Mouse (Mus musculus): ENCODE results near the gene Mfsd2a. TPM values are rescaled to one million over a fixed set of nuclear protein-coding genes. Genes with fewer than 3 reads are reported as not detected.

The Mfsd2a gene
- total RNA-seq, 1 experiment from 2014 or later = not detected

DNA sequence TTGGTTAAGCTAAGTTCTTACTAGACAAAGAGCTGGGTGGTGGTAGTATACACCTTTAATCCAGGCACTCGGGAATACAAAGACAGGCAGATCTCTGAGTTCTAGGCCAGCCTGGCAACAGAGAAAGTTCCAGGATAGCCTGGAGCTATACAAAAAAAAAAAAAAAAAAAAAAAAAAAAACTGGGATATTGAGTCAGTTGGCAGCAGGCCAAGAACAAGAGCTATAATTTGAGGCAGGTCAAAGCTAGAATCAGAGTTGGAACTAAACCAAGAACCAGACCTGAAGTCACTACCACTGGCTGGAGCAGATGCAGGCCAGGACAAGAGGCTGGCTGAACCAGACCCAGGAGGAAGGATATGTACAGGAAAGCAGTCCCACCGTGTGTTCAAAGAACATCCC is 19.7 kb upstream of the Mfsd2a start:
- ATAC-seq (replicated peaks; ENCODE audit: low read depth, poor library complexity, severe bottlenecking) = no peak

DNA sequence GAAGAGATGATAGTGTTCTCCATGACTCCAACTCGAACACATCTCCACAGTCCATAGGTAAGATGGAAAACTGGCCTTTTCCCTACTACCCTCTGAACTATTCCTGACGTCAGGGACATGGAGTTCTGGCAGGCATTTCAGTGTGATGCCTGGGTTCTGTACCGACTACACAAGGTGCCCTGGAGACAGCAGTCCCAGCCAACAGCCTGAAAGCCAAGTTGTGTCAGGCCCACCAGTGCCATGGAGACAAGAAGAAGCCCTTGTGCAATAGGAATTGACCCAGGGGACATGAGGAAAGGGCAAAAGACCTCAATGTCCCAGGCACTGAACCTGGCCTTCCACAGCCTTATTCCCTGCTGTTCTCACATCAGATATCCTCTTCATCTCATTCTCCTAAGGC is 18.8 kb upstream of the Mfsd2a start:
- ATAC-seq (replicated peaks; ENCODE audit: low read depth, poor library complexity, severe bottlenecking) = no peak

DNA sequence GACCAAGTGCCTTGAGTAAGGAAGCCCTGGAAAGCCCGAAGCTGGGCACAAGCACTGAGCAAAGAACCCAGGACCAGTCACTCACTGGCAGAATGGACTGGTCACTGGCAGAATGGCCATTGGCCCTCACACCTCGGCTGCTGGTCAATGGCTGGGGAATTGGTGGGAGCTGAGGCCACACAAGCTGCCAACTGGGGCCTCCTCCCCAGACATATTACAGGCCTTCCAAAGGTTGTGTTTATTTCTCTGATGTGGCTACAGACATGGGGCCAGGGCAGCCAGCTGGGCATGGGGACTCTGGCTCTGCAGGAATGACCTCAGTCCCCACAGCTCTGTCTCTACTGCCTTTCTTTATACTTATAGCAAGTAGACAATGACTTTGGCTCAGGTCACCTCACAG is 17.9 kb upstream of the Mfsd2a start:
- no peak for ATAC-seq (replicated peaks; ENCODE audit: low read depth, poor library complexity, severe bottlenecking)

DNA sequence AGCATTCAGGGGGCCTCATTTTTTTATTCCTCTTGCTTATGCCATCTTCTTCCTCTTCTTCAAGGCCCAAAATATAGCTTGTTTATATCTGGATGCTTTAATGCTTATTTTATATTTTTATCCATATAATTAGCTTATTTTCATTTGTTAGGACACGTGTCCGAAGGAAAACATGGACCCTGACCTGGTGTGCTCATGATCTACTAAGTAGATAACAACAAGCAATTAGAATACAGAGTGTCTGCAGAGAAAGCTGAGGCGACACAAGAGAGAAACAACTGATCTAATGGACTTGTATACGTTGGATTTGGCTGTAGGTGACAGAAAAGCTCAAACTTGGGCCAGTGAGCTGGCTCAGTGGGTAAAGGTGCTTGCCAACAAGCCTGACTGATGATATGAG is 15.9 kb upstream of the Mfsd2a start:
- ATAC-seq (replicated peaks; ENCODE audit: low read depth, poor library complexity, severe bottlenecking) = no peak

DNA sequence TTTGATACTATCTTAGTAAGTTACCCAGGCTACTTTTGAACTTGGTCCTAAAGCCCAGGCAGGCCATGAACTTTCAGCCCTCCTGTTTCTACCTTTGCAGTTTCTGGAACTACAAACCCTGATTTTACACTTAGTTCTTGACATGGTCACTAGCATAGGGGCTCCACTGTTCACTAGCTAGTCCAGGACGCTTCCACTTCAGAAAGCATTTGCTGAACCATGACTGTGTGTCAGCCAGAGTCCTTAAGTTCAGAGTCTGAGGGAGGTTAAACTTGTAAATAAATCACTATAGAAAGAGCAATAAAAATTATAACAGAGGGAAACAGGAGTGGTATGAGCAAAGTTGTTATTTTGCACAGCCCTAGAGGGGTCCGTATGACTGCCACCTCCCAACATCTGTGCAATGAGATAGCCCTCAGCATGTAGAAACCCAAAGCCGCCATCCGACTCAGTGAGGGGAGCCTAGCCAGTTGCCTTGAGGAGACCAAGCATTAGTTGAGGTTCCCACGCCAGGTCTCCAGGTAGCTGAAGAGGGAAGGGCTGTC is 14.1 kb upstream of the Mfsd2a start:
- ATAC-seq (replicated peaks; ENCODE audit: low read depth, poor library complexity, severe bottlenecking) = no peak

DNA sequence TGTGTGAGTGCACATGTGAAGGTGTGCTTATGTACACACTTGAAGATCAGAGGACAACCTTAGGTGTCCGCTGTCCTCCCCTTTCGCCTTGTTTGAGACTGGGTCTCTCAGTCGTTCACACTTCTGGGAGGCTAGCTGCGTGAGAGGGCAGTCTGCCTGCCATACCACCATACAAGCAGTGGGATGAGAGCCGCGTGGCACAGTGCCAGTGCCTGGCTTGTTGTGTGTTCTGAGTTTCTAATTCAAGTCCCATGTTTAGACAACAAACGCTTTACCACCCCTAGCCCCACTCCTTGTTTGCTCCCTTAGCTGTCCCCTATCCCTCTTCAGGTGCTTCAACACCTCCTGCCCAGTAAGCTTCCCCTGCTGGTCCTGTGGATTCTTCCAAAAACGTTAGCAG is 11.1 kb upstream of the Mfsd2a start:
- ATAC-seq (replicated peaks; ENCODE audit: low read depth, poor library complexity, severe bottlenecking) = no peak

DNA sequence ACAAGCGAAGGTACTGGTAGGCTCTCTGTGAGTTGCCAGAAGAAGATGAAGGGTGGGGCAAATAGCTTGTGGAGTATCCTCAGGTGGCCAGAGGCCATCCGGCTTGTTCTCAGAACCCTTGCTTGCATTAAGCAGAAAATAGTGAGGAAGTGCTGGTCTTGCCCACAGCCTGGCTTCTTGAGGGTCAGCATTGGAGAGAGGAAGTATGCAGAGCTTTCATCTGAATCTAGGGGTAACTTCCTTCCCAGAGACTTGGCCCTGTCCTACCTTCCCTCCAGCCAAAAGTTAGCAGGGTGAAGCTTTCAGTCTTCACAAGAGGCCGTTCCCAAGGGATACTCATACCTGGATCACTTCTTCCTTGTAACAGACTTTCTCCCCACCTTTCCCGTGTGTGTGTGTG is 10.7 kb upstream of the Mfsd2a start:
- peak; percentile 65 for ATAC-seq (replicated peaks; ENCODE audit: low read depth, poor library complexity, severe bottlenecking)

DNA sequence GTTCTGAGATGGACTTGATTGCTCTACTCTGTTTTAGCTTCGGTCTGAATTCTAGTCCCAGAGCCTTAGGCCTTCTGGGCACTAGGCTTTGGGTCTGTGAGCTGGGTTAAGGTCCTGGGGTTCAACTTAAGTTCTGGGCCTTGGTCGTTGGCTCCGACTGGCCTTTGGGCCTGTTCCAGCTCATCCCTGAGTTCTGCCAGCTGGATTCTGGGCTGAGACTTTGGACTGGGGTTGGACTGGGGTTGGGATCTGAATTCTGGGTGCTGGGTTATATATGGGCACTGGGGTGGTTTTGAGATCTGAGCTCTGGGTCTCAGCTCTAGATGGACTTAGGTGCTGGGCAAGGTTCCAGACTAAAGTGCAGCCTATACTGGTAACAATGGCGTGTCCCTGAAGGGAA is 10.2 kb upstream of the Mfsd2a start:
- ATAC-seq (replicated peaks; ENCODE audit: low read depth, poor library complexity, severe bottlenecking) = no peak

DNA sequence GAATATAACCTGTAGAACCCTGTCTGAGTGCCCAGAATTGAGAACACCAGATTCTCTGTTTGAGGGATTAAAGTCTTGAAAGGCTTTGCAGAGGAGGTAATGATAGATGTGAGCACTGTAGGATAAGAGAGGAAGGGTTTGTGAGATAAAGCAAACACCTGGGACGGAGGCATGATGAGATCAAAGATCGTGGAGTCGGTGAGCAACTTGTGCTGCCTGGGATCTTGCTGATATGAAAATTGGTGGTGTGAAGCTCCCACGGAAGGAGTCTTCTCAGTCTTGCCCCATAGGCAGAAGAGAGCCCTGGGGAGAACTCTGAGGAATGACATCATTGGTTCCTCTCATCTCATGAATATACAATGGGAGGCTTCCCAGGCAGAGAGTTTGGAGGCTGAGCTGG is 7.1 kb upstream of the Mfsd2a start:
- ATAC-seq (replicated peaks; ENCODE audit: low read depth, poor library complexity, severe bottlenecking) = no peak

DNA sequence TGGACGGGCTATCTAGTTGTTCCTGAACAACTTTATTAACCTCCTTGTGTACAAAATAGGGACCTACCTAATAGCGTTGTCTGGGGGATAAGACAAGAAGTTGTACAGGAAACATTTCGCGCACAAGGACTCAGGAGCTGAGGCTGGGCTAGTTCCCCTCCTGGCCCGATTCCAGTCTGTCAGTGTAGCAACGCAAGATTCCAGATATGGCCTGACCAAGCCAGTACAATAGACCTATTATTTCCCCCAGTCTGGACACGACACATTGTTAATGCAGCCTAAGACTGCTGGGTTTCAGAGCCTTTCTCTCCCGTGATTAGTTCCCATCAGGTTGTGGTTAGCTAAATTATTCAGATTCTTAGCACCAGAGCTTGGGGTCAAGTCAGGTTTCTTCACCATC is 1.8 kb upstream of the Mfsd2a start:
- ATAC-seq (replicated peaks; ENCODE audit: low read depth, poor library complexity, severe bottlenecking) = peak; percentile 26; the same call in 1 of the 2 replicates

DNA sequence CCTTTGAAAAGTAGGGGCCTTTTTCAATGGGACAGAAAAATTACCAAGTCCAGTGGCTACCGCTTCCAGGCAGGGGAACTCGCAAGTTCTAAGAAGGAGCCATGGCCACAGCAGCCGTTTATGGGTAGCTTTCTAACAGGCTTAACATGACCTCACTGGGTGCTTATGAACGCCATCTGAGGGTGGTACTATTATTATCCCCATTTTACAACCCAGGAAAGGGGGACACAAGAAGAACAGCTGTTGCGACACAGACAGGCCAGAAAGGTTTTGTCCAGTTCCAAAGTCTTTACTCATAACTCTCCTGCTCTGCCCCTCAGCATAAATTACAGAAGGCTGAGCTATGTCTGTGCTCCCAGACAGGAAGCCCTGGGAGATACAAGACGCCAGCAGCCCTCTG is 601 bp upstream of the Mfsd2a start:
- no peak for ATAC-seq (replicated peaks; ENCODE audit: low read depth, poor library complexity, severe bottlenecking)

DNA sequence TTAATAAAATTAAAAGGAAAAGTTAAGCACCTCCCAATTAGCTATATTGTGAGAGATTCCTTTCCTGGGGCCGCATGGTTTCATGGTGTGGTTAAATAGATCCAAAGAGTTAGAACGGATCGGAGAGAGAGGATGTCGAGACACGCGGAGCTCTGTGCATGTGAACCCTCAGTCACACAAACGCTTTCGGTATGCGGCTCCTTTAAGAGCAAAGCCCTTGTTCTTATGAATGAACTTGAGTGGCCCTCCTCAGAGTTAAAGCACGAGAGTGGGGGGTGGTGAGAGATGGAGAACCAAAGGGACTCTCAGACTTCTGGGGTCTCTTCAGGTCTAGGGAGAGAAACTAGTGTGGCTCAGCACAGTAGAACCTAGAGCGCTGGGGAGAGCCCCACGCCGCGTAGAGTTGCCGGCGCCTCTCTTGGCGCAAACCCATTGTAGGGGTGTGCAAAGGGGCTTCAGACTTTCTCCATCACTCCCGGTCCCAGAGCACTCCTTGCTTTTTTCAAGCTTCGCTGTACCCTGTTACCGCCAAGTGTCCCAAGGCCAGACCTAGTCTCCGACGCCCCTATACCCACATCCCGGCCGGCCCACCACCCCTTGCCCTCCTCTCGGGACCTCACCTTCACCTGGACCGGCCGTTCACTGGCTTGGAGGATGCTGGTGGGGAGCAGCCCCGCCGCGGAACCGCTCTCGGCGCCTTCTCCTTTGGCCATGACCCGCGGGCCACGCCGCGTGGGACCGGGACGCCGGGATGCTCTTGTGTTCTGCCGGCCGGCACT is 478 bp downstream of the Mfsd2a start:
- peak; percentile 28 for ATAC-seq (replicated peaks; ENCODE audit: low read depth, poor library complexity, severe bottlenecking)

DNA sequence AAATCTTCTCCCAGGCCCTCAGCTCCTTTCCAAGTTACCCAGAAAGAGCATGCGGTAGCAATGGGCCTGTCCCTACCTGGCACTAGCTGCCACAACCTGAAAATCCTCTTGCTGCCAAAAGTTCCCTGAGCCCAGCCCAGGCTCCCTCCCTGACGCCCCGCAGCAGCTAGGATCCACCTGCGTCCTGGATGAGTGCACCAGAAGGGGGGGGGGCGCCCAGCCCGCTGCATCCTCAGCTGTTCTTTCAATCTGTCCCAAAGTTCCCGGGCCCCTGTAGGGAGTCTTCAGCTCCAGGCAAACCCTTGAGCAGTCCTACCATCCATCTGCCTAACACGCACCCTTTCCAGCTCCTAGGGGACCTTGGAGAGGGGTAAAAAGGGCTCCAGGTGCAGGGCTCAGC is 1.2 kb downstream of the Mfsd2a start:
- ATAC-seq (replicated peaks; ENCODE audit: low read depth, poor library complexity, severe bottlenecking) = no peak

DNA sequence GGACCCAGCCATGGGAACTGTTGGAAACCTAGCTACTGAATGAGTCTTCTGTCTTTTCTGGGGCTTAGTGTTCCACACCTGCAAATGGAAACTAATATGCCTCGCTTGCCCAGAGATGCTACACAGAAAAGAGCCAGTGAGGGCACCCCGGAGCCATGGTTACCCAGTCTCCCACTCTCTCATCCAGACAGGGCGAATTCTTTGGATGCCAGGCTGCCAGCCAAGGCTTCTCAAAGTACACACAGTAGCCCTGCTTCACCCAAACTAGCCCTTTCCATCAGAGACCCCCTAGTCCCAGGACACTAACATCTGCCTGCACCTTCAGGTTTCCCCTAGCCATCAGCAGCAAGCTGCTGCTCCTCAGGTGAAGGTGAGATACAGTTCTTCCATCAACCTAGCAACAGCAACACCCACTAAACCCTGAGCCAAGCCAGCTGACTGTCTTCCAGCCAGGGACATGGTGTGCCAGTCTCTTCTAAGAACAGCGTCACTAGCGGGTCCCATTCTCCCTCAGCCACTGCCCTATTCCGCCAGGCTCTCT is 2.4 kb downstream of the Mfsd2a start:
- ATAC-seq (replicated peaks; ENCODE audit: low read depth, poor library complexity, severe bottlenecking) = no peak

DNA sequence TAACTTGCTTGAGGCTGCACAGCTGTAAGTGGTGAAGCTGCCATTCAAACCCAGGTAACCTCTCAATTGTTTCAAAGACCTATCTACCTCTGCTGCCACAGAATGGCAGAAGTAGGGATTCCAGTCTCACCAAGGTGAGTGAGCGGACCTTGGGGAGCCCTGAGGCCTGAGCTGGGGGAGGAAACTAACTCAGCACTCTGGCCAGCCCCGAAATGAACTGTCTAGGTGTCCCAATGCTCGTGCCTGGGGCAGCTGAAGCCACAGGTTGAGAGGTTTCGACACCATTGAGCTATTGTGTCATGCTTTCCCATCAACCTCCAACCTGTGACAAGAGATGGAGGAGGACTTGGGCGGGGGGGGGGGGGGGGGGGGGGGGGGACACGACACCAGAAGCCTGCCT is 4.7 kb downstream of the Mfsd2a start:
- ATAC-seq (replicated peaks; ENCODE audit: low read depth, poor library complexity, severe bottlenecking) = no peak

DNA sequence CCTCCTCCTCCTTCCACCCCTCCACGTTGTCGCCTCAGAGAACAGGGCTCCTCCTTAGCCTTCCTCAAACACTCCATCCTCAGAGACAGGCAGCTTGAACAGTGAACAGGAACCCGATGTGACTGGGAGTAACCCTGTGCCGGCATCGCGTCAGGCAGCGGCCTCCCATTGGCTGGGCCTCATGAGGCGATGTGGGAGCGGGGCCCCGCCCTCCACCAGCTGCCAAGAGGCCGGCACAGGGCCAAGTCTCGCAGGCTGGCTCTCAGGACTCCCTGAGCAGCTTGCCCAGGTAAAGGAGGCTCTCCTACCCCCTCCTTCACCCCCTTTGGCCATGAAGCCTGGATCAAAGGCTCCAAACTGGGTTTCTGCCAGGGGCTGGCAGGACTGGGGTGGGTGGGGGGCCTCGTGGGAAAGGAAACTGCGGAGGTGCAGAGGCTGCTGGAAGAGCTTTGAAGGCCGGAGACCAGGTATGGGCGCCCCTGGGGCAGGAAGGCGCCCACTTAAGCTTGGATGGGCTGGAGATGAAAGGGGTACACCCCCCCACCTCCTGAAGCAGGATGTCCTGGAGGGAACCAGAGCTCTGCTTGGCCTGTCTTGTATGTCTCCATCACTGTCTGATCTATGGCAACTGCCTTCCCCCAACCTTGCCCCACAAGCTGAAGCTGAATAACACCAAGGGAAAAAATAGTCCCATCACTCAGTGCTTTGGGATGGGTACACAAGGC is 5.4 kb downstream of the Mfsd2a start:
- ATAC-seq (replicated peaks; ENCODE audit: low read depth, poor library complexity, severe bottlenecking) = peak; percentile 96

DNA sequence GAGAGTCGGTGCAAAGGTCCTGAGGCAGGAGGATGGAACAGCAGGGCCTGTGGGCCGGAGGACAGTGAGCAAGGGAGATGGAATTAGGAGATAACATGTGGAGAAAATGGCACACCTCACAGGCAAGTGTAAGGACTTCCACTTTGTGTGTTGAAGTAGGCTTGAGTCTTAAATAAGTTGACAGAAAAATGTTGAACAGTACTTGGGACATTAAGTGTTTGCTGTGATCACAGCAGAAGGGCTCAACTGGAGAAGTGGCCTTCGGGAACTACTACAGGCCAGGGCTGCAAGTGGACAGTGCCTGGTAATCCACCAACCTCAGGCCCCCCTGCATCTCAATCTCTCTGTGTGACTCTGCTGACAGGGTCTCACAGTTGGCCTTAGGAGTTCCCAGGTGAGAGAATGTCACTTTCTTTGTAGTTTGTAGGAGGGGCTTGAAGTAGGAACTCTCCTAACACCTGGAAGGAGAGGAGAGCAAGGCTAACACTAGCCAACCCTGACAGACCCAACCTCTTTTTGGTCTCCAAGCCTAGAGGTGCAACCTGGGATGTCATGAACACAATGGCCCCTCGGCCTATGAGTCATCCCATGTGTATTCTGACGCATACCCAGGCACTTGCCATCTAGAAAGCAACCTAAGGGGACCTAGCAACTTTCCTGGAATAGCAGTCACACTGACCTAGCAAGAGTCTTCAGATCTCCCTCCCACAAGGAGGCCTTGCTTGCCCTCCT is 6.1 kb downstream of the Mfsd2a start:
- no peak for ATAC-seq (replicated peaks; ENCODE audit: low read depth, poor library complexity, severe bottlenecking)

DNA sequence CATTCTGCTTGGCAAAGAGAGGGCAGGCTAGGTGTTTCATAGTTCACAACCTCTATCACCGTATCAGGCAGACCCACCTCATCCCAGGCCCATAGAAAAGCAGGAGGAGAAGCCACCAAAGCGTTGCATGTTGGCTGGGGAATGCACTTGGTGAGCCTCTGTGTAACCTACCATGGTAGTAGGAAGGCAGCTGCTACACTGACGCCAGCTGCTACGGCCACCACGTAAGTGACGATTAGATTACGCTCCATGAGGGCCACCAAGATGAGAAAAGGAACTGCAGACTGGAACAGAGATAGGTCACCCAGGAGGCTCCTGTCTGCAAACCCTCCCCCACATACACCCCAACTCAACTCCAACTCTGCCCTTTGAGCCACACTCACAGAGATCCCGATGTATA is 11.9 kb downstream of the Mfsd2a start:
- ATAC-seq (replicated peaks; ENCODE audit: low read depth, poor library complexity, severe bottlenecking) = no peak

DNA sequence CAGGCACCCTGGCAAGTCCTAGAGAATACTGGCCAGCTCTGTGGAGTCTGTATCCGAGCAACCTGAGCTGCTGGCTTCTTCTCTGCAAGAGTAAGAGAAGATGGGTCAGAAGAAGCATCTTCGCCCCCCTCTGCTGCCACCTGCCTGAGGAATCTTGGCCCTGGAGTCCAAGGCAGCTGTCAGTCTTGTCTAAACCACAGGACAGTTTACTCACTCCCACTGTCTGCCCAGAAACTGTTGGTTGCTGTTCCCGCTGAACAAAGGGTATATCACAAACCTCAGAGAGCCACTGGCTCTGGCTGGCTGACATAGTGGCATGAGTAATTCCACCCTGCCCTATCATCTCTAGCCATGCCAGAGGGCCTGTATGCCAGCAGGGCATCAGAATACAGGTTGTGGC is 13.8 kb downstream of the Mfsd2a start:
- no peak for ATAC-seq (replicated peaks; ENCODE audit: low read depth, poor library complexity, severe bottlenecking)

DNA sequence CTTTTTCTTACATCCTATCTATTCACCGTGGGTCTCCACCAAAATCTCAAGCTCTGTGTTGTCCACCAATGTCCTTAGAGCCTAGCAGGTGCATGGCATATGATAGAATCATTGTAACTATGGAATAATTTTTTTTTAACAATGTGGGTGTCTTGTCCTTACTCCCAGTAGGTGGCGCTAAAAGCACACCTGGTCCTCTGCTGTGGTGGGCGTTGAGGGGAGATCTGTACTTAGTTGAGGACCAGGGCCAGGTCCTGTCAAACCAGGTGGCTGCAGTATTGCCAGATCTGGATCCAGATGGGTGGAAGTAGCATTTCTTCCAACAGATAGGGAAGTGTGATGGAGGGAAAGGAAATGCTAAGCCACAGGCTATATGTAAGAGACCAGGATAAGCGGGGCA is 16.6 kb downstream of the Mfsd2a start:
- ATAC-seq (replicated peaks; ENCODE audit: low read depth, poor library complexity, severe bottlenecking) = peak; percentile 75

All from common myeloid progenitor, adult 5-6 weeks (primary cell).